Mouse (Mus musculus) naive thymus-derived CD4-positive, alpha-beta T cell, adult 2 months (primary cell): ENCODE data around the gene Sh3yl1.

ENCODE experiments used
- DNase-seq: peaks from one replicate; pipeline ENCODE4 v3.0.0-alpha.2; 2011; ENCODE audit warnings: low read depth

Gene Sh3yl1

DNA sequence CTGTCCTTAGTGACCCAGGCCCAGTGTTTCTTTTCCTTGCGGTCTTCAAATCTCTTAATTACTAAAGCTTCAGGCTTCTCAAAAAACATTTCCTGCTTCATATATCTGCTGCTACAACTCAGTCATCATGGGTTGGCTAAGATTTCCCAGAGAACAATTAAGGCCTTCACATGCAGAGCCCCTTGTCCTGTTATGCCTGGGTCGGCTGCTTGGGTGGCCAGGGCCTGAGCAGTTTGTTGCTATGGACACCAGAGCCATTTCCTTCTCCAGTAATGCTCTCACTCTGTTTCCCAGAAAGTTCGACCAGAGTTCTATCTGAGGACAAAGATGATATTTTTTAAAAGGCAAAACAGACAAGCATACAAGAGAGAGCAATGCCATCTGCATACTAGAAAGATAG lies 32.7 kb downstream of the Sh3yl1 start:
- DNase-seq, result no peak

DNA sequence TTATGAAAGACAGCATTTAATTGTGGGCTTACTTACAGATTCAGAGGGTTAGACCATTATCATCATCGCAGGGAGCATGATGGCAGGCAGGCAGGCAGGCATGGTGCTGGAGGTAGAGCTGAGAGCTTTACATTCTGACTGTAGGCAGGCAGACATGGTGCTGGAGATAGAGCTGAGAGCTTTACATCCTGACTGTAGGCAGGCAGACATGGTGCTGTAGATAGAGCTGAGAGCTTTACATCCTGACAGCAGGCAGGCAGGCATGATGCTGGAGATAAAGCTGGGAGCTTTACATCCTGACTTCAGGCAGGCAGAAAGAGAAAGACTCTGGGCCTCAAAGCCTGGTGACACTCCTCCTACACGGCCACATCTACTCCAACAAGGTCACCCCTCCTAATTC lies 59.2 kb downstream of the Sh3yl1 start:
- no peak for DNase-seq

DNA sequence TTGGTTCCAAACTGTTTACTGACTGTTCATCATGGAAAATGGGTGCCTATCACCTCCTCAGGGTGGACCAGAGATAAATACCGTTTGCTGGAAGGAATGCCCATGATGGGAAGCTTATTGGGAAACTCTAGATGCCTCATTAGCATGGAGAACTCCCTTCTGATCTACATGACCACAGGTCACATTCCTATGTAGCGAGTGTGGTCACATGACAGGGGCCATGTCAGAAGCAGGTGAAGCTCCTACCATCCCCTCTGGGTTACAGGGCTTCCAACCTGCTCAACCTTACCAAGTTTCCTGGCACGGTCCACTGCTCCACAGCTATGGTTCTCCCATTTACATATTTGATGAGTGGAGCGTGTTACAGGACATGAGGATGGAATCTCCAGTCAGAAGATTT lies 92.3 kb downstream of the Sh3yl1 start:
- DNase-seq, result no peak

DNA sequence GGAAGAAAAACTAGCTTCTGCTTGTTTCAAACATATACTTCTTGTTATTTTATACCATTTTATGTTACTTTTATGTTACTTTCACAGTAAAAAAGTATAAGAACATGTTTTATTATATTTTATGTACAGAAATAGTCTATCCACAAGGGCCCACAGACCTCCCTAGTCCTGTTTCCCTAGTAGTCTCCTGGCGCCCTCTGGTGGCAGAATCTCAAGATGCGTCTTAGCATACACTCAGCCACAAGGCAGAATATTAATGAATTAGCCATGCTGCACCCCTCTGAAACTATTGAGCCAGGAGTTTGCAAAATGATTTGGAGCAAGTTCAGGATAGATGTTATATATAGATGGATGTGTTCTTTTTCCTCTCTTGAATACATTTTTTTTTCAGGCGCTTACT lies 93.5 kb downstream of the Sh3yl1 start:
- peak; percentile 44 for DNase-seq

DNA sequence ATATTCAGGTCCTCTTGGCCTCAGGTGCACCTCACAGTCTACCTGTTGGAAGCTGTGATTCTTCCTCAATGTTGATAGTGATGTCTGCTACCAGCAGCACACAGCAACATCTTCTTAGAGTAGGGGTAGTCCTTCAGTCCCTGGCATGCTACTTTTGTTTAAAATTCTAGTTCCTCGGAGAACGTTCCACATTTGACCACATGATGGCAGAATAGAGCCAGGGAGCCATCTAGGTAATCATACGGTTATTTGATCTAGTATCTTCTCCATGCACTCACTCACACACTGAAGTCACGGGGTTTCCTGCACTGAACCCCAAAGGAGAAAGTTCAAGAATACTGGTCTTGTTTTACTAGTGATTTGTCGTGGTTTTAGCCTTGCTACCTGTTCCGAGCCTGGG lies 96.7 kb downstream of the Sh3yl1 start:
- peak; percentile 1 for DNase-seq
